Mouse (Mus musculus): Measurements from ENCODE around the gene Cryl1. TPM values are rescaled to one million over a fixed set of nuclear protein-coding genes. Genes with fewer than 3 reads are reported as not detected.

Gene Cryl1
- total RNA-seq, 2 experiments from 2014 or later = 5.2 to 6.3 TPM

- intact Hi-C loops (cut with DNase I) = loop anchor here (10.0 kb wide), 1 partner anchor 538 kb away; no protein-coding TSS in a partner anchor
- DNase-seq = no peak
Measured at GRCm38 (mm10) chr14:57376956-57377355, 21.4 kb downstream of the Cryl1 start.

GRCm38 (mm10) chr14:57376016-57376415, 22.3 kb downstream of the Cryl1 start:
- intact Hi-C loops (cut with DNase I) = loop anchor here (10.0 kb wide), 1 partner anchor 539 kb away; no protein-coding TSS in a partner anchor
- DNase-seq = no peak

- intact Hi-C loops (cut with DNase I) = loop anchor here (10.0 kb wide), 1 partner anchor 540 kb away; no protein-coding TSS in a partner anchor
- DNase-seq = no peak
Measured at GRCm38 (mm10) chr14:57375205-57375604, 23.1 kb downstream of the Cryl1 start.

- peak; percentile 75 to 76 for DNase-seq
- intact Hi-C loops (cut with DNase I) = loop anchor here (1.0 to 10.0 kb wide), 4 partner anchors 37 to 542 kb away; no protein-coding TSS in a partner anchor
Measured at GRCm38 (mm10) chr14:57372348-57373102, 25.8 kb downstream of the Cryl1 start.

- intact Hi-C loops (cut with DNase I) = no loop called here
- DNase-seq = no peak
Measured at GRCm38 (mm10) chr14:57367327-57367726, 31.0 kb downstream of the Cryl1 start.

GRCm38 (mm10) chr14:57366724-57367123, 31.6 kb downstream of the Cryl1 start:
- DNase-seq = no peak
- intact Hi-C loops (cut with DNase I) = no loop called here

GRCm38 (mm10) chr14:57365341-57365740, 33.0 kb downstream of the Cryl1 start:
- intact Hi-C loops (cut with DNase I) = no loop called here
- DNase-seq = no peak

GRCm38 (mm10) chr14:57363833-57364232, 34.5 kb downstream of the Cryl1 start:
- DNase-seq = no peak
- intact Hi-C loops (cut with DNase I) = loop anchor here (2.0 kb wide), 1 partner anchor 271 kb away; no protein-coding TSS in a partner anchor

GRCm38 (mm10) chr14:57362726-57363660, 35.3 kb downstream of the Cryl1 start:
- intact Hi-C loops (cut with DNase I) = loop anchor here (1.0 to 2.0 kb wide), 2 partner anchors 254 to 270 kb away; no protein-coding TSS in a partner anchor
- DNase-seq = peak; percentile 59 to 72

- no peak for DNase-seq
- intact Hi-C loops (cut with DNase I) = no loop called here
Measured at GRCm38 (mm10) chr14:57357030-57357429, 41.3 kb downstream of the Cryl1 start.

- intact Hi-C loops (cut with DNase I) = no loop called here
- no peak for DNase-seq
Measured at GRCm38 (mm10) chr14:57351521-57352235, 46.7 kb downstream of the Cryl1 start.

- intact Hi-C loops (cut with DNase I) = no loop called here
- DNase-seq = no peak
Measured at GRCm38 (mm10) chr14:57349955-57350354, 48.4 kb downstream of the Cryl1 start.

- no peak for DNase-seq
- intact Hi-C loops (cut with DNase I) = no loop called here
Measured at GRCm38 (mm10) chr14:57348155-57348554, 50.2 kb downstream of the Cryl1 start.

GRCm38 (mm10) chr14:57346135-57346534, 52.2 kb downstream of the Cryl1 start:
- DNase-seq = no peak
- intact Hi-C loops (cut with DNase I) = no loop called here

- DNase-seq = peak; percentile 15 to 19
- intact Hi-C loops (cut with DNase I) = no loop called here
Measured at GRCm38 (mm10) chr14:57344781-57345492, 53.4 kb downstream of the Cryl1 start.

- DNase-seq = no peak
- intact Hi-C loops (cut with DNase I) = no loop called here
Measured at GRCm38 (mm10) chr14:57343057-57343750, 55.1 kb downstream of the Cryl1 start.

GRCm38 (mm10) chr14:57342316-57343055, 55.8 kb downstream of the Cryl1 start:
- intact Hi-C loops (cut with DNase I) = no loop called here
- DNase-seq = no peak

GRCm38 (mm10) chr14:57338666-57339065, 59.7 kb downstream of the Cryl1 start:
- intact Hi-C loops (cut with DNase I) = no loop called here
- DNase-seq = no peak

All from heart, postnatal 36 days (tissue).